Mouse (Mus musculus) kidney, embryonic 14.5 days (tissue): Measurements from ENCODE around the gene Hoxa13. TPM values are rescaled to one million over a fixed set of nuclear protein-coding genes. Genes with fewer than 3 reads are reported as not detected.

Experiments used
- ATAC-seq: fragments of 200-750 bp; cut with Nextera tagmentation; 2 replicates; pipeline ENCODE4 v1.8.0; 2017; ENCODE audit warnings: moderate number of reproducible peaks, mild to moderate bottlenecking, moderate TSS enrichment, moderate library complexity; ENCODE audit not compliant: low FRiP score, low TSS enrichment
- H3K27ac ChIP-seq: fragments of 300-500 bp; sonication (generic); 2 replicates; pipeline ENCODE4 v1.5.1; 2014; ENCODE audit warnings: low read depth, mild to moderate bottlenecking, low read length, moderate library complexity, mixed read lengths
- H3K27me3 ChIP-seq: fragments of 300-500 bp; sonication (generic); 2 replicates; pipeline ENCODE4 v1.6.1; 2014; ENCODE audit warnings: mild to moderate bottlenecking, low read length; ENCODE audit not compliant: control insufficient read depth, insufficient read depth
- H3K36me3 ChIP-seq: fragments of 300-500 bp; sonication (generic); 2 replicates; pipeline ENCODE4 v1.6.1; 2014; ENCODE audit warnings: low read length, mixed read lengths; ENCODE audit not compliant: control insufficient read depth, insufficient read depth
- H3K4me1 ChIP-seq: fragments of 300-500 bp; sonication (generic); 2 replicates; pipeline ENCODE4 v1.6.1; 2014; ENCODE audit warnings: low read length, mixed read lengths; ENCODE audit not compliant: control insufficient read depth, insufficient read depth
- H3K4me2 ChIP-seq: fragments of 300-500 bp; sonication (generic); replicated peaks from 2 replicates; pipeline ENCODE4 v1.6.1; 2014; ENCODE audit warnings: low read depth, mild to moderate bottlenecking, low read length
- H3K4me3 ChIP-seq: fragments of 300-500 bp; sonication (generic); 2 replicates; pipeline ENCODE4 v1.5.1; 2014; ENCODE audit warnings: mild to moderate bottlenecking, low read length
- H3K9ac ChIP-seq: fragments of 300-500 bp; sonication (generic); 2 replicates; pipeline ENCODE4 v1.6.1; 2014; ENCODE audit warnings: low read depth, mild to moderate bottlenecking, low read length, moderate library complexity
- H3K9me3 ChIP-seq: fragments of 300-500 bp; sonication (generic); 2 replicates; pipeline ENCODE4 v1.6.1; 2016; ENCODE audit warnings: low read length; ENCODE audit not compliant: control insufficient read depth
- WGBS: fragments of 180-500 bp; shearing (Covaris S2); extraction: QIAGEN DNeasy Blood & Tissue Kit; methylation state at CpG from one replicate; pipeline ENCODE4 v1.1.7; 2014; 5-methylcytosine and 5-hydroxymethylcytosine counted together
- polyA plus RNA-seq: library from polyadenylated mRNA; unstranded; fragments of >200 nt; fragmentation: Nextera tagmentation; extraction: Ambion mirVana; gene quantifications from 2 replicates; pipeline ENCODE4 v1.2.1, GENCODE M21; 2014

The Hoxa13 gene
- polyA plus RNA-seq, 1 experiment from 2014 or later, result not detected

- Histone ChIP-seq H3K9me3 (no peaks in the 10 kb centered on the region), H3K4me3 (peak overlapping the region; percentile 75), H3K4me2 (peak overlapping the region; percentile 83), H3K27ac (peak overlapping the region; percentile 88), H3K36me3 (no peaks in the 10 kb centered on the region), H3K27me3 (peaks cover 29% of the 10 kb centered on the region), H3K4me1 (peaks cover 32% of the 10 kb centered on the region), H3K9ac (peak overlapping the region; percentile 75)
- WGBS, result 3% methylated on average over 27 of the region's 27 CpGs
- no peak for ATAC-seq
These were observed 11.9 kb downstream of the Hoxa13 start for GRCm38 (mm10) chr6:52248638-52249414.

GRCm38 (mm10) chr6:52247766-52248637, 12.7 kb downstream of the Hoxa13 start:
- 4% methylated on average over 23 of the region's 23 CpGs for WGBS
- ATAC-seq, result no peak
- H3K36me3 ChIP-seq, result no peaks in the 10 kb centered on the region
- peak overlapping the region; percentile 75 for H3K9ac ChIP-seq
- no peaks in the 10 kb centered on the region for H3K9me3 ChIP-seq
- peak overlapping the region; percentile 83 for H3K4me2 ChIP-seq
- peak overlapping the region; percentile 75 for H3K4me3 ChIP-seq
- H3K27me3 ChIP-seq, result peaks cover 23% of the 10 kb centered on the region
- H3K27ac ChIP-seq, result peak overlapping the region; percentile 88
- H3K4me1 ChIP-seq, result peaks cover 26% of the 10 kb centered on the region

GRCm38 (mm10) chr6:52246916-52247315, 13.8 kb downstream of the Hoxa13 start:
- H3K36me3 ChIP-seq, result no peaks in the 10 kb centered on the region
- ATAC-seq, result no peak
- H3K4me2 ChIP-seq, result peak overlapping the region; percentile 83
- peaks cover 13% of the 10 kb centered on the region for H3K27me3 ChIP-seq
- H3K9me3 ChIP-seq, result no peaks in the 10 kb centered on the region
- H3K4me3 ChIP-seq, result peak overlapping the region; percentile 75
- peak overlapping the region; percentile 96 for H3K27ac ChIP-seq
- WGBS, result 3% methylated on average over 3 of the region's 3 CpGs
- H3K4me1 ChIP-seq, result peaks cover 17% of the 10 kb centered on the region; the same call in 1 of the 2 replicates
- H3K9ac ChIP-seq, result peak overlapping the region; percentile 89

GRCm38 (mm10) chr6:52246403-52246803, 14.3 kb downstream of the Hoxa13 start:
- ATAC-seq, result no peak
- Histone ChIP-seq H3K4me1 (peaks cover 22% of the 10 kb centered on the region), H3K4me3 (peak overlapping the region; percentile 75), H3K4me2 (peak overlapping the region; percentile 83), H3K9me3 (no peaks in the 10 kb centered on the region), H3K27me3 (peaks cover 10% of the 10 kb centered on the region), H3K27ac (peak overlapping the region; percentile 96), H3K36me3 (no peaks in the 10 kb centered on the region), H3K9ac (peak overlapping the region; percentile 89)
- 1% methylated on average over 26 of the region's 26 CpGs for WGBS

GRCm38 (mm10) chr6:52245757-52246142, 14.9 kb downstream of the Hoxa13 start, which contains the start of gene Hoxa11:
Hoxa11 (minus strand) TSS chr6:52245810.
- Histone ChIP-seq H3K27ac (peak within 1 kb of the TSS; percentile 96), H3K4me1 (peaks cover 26% of the 10 kb centered on the region), H3K9ac (peak within 1 kb of the TSS; percentile 89), H3K27me3 (peaks cover 8% of the 10 kb centered on the region), H3K9me3 (no peaks in the 10 kb centered on the region), H3K4me2 (peak within 1 kb of the TSS; percentile 83), H3K36me3 (no peaks in the 10 kb centered on the region), H3K4me3 (peak within 1 kb of the TSS; percentile 75)
- WGBS, result 2% methylated on average over 20 of the region's 20 CpGs
- ATAC-seq, result peak; percentile 66

GRCm38 (mm10) chr6:52245040-52245756, 15.5 kb downstream of the Hoxa13 start:
- under 1% methylated on average over 69 of the region's 71 CpGs for WGBS
- peak overlapping the region; percentile 89 for H3K9ac ChIP-seq
- H3K27me3 ChIP-seq, result peaks cover 6% of the 10 kb centered on the region
- H3K27ac ChIP-seq, result peak overlapping the region; percentile 96
- H3K36me3 ChIP-seq, result no peaks in the 10 kb centered on the region
- H3K4me3 ChIP-seq, result peak overlapping the region; percentile 75
- H3K9me3 ChIP-seq, result no peaks in the 10 kb centered on the region
- H3K4me2 ChIP-seq, result peak overlapping the region; percentile 83
- peak; percentile 16 for ATAC-seq
- peaks cover 24% of the 10 kb centered on the region for H3K4me1 ChIP-seq

GRCm38 (mm10) chr6:52244471-52245039, 16.1 kb downstream of the Hoxa13 start:
- Histone ChIP-seq H3K4me3 (peak overlapping the region; percentile 75), H3K4me2 (peak overlapping the region; percentile 83), H3K27ac (peak overlapping the region; percentile 96), H3K27me3 (no peaks in the 10 kb centered on the region; the same call in 1 of the 2 replicates), H3K36me3 (no peaks in the 10 kb centered on the region), H3K9ac (peak overlapping the region; percentile 89), H3K9me3 (no peaks in the 10 kb centered on the region), H3K4me1 (peaks cover 19% of the 10 kb centered on the region)
- ATAC-seq, result no peak
- 2% methylated on average over 23 of the region's 23 CpGs for WGBS

GRCm38 (mm10) chr6:52243681-52244121, 17.0 kb downstream of the Hoxa13 start:
- H3K4me2 ChIP-seq, result peak overlapping the region; percentile 83
- no peaks in the 10 kb centered on the region for H3K36me3 ChIP-seq
- H3K9ac ChIP-seq, result peak overlapping the region; percentile 89
- peak overlapping the region; percentile 96 for H3K27ac ChIP-seq
- H3K27me3 ChIP-seq, result no peaks in the 10 kb centered on the region; the same call in 1 of the 2 replicates
- H3K9me3 ChIP-seq, result no peaks in the 10 kb centered on the region
- no peak for ATAC-seq
- H3K4me3 ChIP-seq, result peak overlapping the region; percentile 75
- peaks cover 18% of the 10 kb centered on the region for H3K4me1 ChIP-seq
- 5% methylated on average over 12 of the region's 12 CpGs for WGBS
